Mouse (Mus musculus): ENCODE measurements around the gene Gm5127.

- TF ChIP-seq CTCF (IDR thresholded peaks at IDR 0.05; ENCODE audit: borderline replicate concordance, insufficient read depth, low read depth, low read length) (no peak), POLR2A (IDR thresholded peaks at IDR 0.05; ENCODE audit: borderline replicate concordance, insufficient read depth, low read length) (no peak)
These were observed 39.5 kb downstream of the Gm5127 start for GRCm38 (mm10) chrX:106622512-106622911.

Measured in cerebellum, adult 2 months (tissue).